Mouse (Mus musculus) bone marrow, adult 2 months (tissue): ENCODE data around the gene Aif1.

Experiments
- CTCF ChIP-seq: fragments of 200-500 bp; IDR thresholded peaks from 2 replicates; pipeline ENCODE4 v1.5.1; 2011; ENCODE audit warnings: low read length, control low read depth; ENCODE audit not compliant: control insufficient read depth, insufficient read depth
- POLR2A ChIP-seq: fragments of 200-500 bp; IDR thresholded peaks from 2 replicates; pipeline ENCODE4 v1.6.1; 2011; ENCODE audit warnings: low read depth, mild to moderate bottlenecking, control low read depth, low read length, borderline replicate concordance; ENCODE audit not compliant: control insufficient read depth

DNA sequence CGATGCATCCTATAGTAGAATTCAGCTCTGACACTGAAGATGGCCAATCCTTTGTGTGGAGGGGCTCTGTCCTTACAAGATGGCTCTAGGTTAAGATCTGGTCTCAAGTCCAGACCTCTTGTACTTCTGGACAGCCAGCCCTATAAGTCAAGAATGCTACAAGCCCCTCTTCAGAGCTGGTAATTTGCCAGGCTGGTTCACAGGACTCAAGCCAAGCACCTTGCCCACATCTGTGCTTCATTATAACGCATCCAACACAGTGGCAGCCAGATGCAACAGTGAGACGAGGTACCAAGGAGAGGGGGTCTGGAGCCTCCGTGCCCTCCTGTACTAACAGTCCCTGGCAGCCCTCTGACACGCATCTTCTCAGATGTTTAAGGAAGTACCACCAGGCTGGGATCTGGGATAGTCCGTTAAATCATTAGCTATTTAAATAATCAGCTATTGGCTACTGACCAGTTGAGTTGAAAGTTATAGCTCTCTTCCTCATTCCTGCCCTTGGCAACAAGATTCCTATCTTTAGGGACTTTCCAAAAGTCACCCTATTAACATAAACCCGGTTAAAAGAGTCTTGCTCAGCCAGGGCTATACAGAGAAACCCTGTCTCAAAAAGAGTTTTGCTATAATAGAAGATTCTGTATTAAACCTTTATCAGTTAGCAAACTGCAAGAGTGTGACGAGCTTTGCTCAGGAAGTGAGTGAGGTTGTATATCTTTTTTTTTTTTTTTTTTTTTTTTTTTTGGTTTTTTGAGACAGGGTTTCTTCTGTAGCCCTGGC, 1.5 kb downstream of the Aif1 start:
- TF ChIP-seq CTCF (no peak), POLR2A (no peak)
